Comparison of ENCODE assay signal across 13 mouse cellular contexts in the genomic region with DNA sequence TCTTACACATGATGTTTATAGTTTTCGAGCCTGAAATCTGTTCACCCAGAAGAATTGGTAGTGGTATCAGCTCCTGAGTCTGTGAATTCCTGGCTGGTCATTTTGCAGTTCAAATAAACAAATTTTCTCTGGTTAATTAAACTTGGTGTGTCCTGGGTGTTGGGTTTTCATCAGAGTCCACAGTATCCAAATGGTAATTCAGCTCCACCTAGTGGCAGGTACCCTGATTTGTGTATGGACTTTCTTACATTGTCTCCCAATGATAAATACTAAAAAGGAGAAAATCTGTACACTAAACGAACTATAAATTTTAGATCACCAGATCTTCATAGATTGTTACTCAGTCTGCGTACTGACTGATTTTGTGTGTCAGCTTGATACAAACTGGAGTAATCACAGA. TPM values are rescaled to one million over a fixed set of nuclear protein-coding genes. Genes with fewer than 3 reads are reported as not detected.
DNase-seq lines count a peak whose midpoint lies in the region; ATAC-seq and TF ChIP-seq lines count a peak whose summit lies in the region.
"Had no signal": no experiment of that assay in that cellular context is flagged by ENCODE, and none has a peak within 500 bp of the region (broad histone marks: within the 10 kb centered on the region; RNA-seq: fewer than 3 reads in every experiment).

No protein-coding gene starts in this region.

- H3K4me3 ChIP-seq in forebrain, embryonic 14.5 days (ENCODE audit: low read depth, low read length) = no peak overlapping the region
- no peak overlapping the region for H3K4me3 ChIP-seq in forebrain, embryonic 13.5 days
- no peak overlapping the region for H3K4me3 ChIP-seq in liver, postnatal 0 days (ENCODE audit: low read depth, low read length)
- H3K4me3 ChIP-seq in forebrain, embryonic 15.5 days = no peak overlapping the region
- H3K4me3 ChIP-seq: erythroblast, embryonic 14.5 days; heart, embryonic 12.5 days had no signal

- WGBS in forebrain, embryonic 14.5 days = 62% methylated on average over 3 of the region's 3 CpGs
- 54% methylated on average over 3 of the region's 3 CpGs for WGBS in forebrain, embryonic 13.5 days
- WGBS in liver, postnatal 0 days (ENCODE audit: insufficient replicate concordance) = 49% methylated on average over 3 of the region's 3 CpGs
- 67% methylated on average over 3 of the region's 3 CpGs for WGBS in forebrain, embryonic 15.5 days

- H3K9ac ChIP-seq in forebrain, embryonic 14.5 days (ENCODE audit: low read length) = no peak overlapping the region
- H3K9ac ChIP-seq in forebrain, embryonic 13.5 days = no peak overlapping the region
- H3K9ac ChIP-seq in liver, postnatal 0 days (replicated peaks) = no peak overlapping the region
- no peak overlapping the region for H3K9ac ChIP-seq in forebrain, embryonic 15.5 days (replicated peaks)
- H3K9ac ChIP-seq: heart, embryonic 12.5 days had no signal

- no peak for TF ChIP-seq EP300 in liver, postnatal 0 days (IDR thresholded peaks at IDR 0.05; ENCODE audit: low read depth)

- H3K4me1 ChIP-seq in forebrain, embryonic 14.5 days (ENCODE audit: control insufficient read depth, insufficient read depth, low read length) = no peaks in the 10 kb centered on the region
- no peaks in the 10 kb centered on the region for H3K4me1 ChIP-seq in forebrain, embryonic 13.5 days
- H3K4me1 ChIP-seq in liver, postnatal 0 days (ENCODE audit: insufficient read depth) = no peaks in the 10 kb centered on the region
- no peaks in the 10 kb centered on the region for H3K4me1 ChIP-seq in forebrain, embryonic 15.5 days
- H3K4me1 ChIP-seq: heart, embryonic 12.5 days had no signal

- H3K27ac ChIP-seq in forebrain, embryonic 14.5 days (ENCODE audit: low read depth, low read length) = no peak overlapping the region
- H3K27ac ChIP-seq in forebrain, embryonic 13.5 days = no peak overlapping the region
- H3K27ac ChIP-seq in liver, postnatal 0 days (ENCODE audit: low read depth) = no peak overlapping the region
- no peak overlapping the region for H3K27ac ChIP-seq in forebrain, embryonic 15.5 days (replicated peaks)
- H3K27ac ChIP-seq: macrophage had no signal

- H3K36me3 ChIP-seq in forebrain, embryonic 14.5 days (ENCODE audit: control insufficient read depth, insufficient read depth, low read length) = no peaks in the 10 kb centered on the region
- no peaks in the 10 kb centered on the region for H3K36me3 ChIP-seq in forebrain, embryonic 13.5 days (ENCODE audit: poor library complexity, severe bottlenecking)
- H3K36me3 ChIP-seq in liver, postnatal 0 days (replicated peaks; ENCODE audit: insufficient read depth, low read length) = no peaks in the 10 kb centered on the region
- H3K36me3 ChIP-seq in forebrain, embryonic 15.5 days = no peaks in the 10 kb centered on the region
- H3K36me3 ChIP-seq: heart, embryonic 12.5 days had no signal

- DNase-seq in forebrain, embryonic 14.5 days (ENCODE audit: low spot score) = peak; percentile 47
- DNase-seq in liver, postnatal 0 days = peak; percentile 17
- DNase-seq in liver (no peak), NIH3T3 (ENCODE audit: low read depth) (peak; percentile 22)
- peak; percentile 51 to 68 for DNase-seq in kidney, postnatal 36 days

- no peaks in the 10 kb centered on the region for H3K27me3 ChIP-seq in forebrain, embryonic 14.5 days (replicated peaks; ENCODE audit: control insufficient read depth, insufficient read depth, low read length)
- H3K27me3 ChIP-seq in forebrain, embryonic 13.5 days = no peaks in the 10 kb centered on the region
- H3K27me3 ChIP-seq in liver, postnatal 0 days (ENCODE audit: insufficient read depth, low read length) = no peaks in the 10 kb centered on the region
- H3K27me3 ChIP-seq in forebrain, embryonic 15.5 days = no peaks in the 10 kb centered on the region
- H3K27me3 ChIP-seq: heart, embryonic 12.5 days had no signal

- peak; percentile 55 for TF ChIP-seq CTCF in liver, postnatal 0 days (IDR thresholded peaks at IDR 0.05; ENCODE audit: low read depth)

- no peak overlapping the region for H3K4me2 ChIP-seq in forebrain, embryonic 14.5 days (ENCODE audit: low read length)
- no peak overlapping the region for H3K4me2 ChIP-seq in forebrain, embryonic 13.5 days
- no peak overlapping the region for H3K4me2 ChIP-seq in liver, postnatal 0 days (ENCODE audit: low read depth, low read length)
- no peak overlapping the region for H3K4me2 ChIP-seq in forebrain, embryonic 15.5 days (replicated peaks)
- H3K4me2 ChIP-seq: heart, embryonic 12.5 days had no signal

- H3K9me3 ChIP-seq in forebrain, embryonic 14.5 days (replicated peaks; ENCODE audit: control insufficient read depth, low read length) = no peaks in the 10 kb centered on the region
- no peaks in the 10 kb centered on the region for H3K9me3 ChIP-seq in forebrain, embryonic 13.5 days (replicated peaks)
- H3K9me3 ChIP-seq in liver, postnatal 0 days (ENCODE audit: low read length) = no peaks in the 10 kb centered on the region
- H3K9me3 ChIP-seq in forebrain, embryonic 15.5 days = no peaks in the 10 kb centered on the region
- H3K9me3 ChIP-seq: heart, embryonic 12.5 days had no signal

- no peak for ATAC-seq in forebrain, embryonic 14.5 days
- ATAC-seq in forebrain, embryonic 13.5 days = no peak
- no peak for ATAC-seq in liver, postnatal 0 days
- ATAC-seq in granulocyte monocyte progenitor cell, adult 5-6 weeks (replicated peaks; ENCODE audit: poor library complexity, severe bottlenecking) = no peak
- ATAC-seq in forebrain, embryonic 15.5 days (replicated peaks) = no peak

RNA-seq across cellular contexts. Expression of gene Ugt2a3, which starts 3.4 kb away (rescaled TPM):
- not detected in 2 replicates for polyA plus RNA-seq in forebrain, embryonic 14.5 days (2014; fragmentation: Nextera tagmentation; extraction: Ambion mirVana)
- polyA plus RNA-seq in forebrain, embryonic 13.5 days (2015; fragmentation: Nextera tagmentation; extraction: Ambion mirVana) = not detected in 2 replicates
- polyA plus RNA-seq in liver, postnatal 0 days (2015; fragmentation: Nextera tagmentation; extraction: Ambion mirVana) = 1.9 and 3.7 TPM in 2 replicates
- total RNA-seq in granulocyte monocyte progenitor cell, adult 5-6 weeks (2014; fragmentation: Nextera tagmentation) = not detected in 2 replicates
- not detected in 2 replicates for total RNA-seq in granulocyte monocyte progenitor cell, adult 5-6 weeks (2017)
- polyA plus RNA-seq in forebrain, embryonic 15.5 days (2015; fragmentation: Nextera tagmentation; extraction: Ambion mirVana) = not detected in 2 replicates
- total RNA-seq: left cerebral cortex, postnatal 36 days; neutrophil, adult 5-6 weeks had no signal
- polyA plus RNA-seq: erythroblast, embryonic 14.5 days; heart, embryonic 12.5 days; macrophage had no signal
